Mouse (Mus musculus) lung, embryonic 15.5 days (tissue): ENCODE measurements around the gene Slc22a23. TPM values are rescaled to one million over a fixed set of nuclear protein-coding genes. Genes with fewer than 3 reads are reported as not detected.

ENCODE experiments used
- ATAC-seq: fragments of 200-750 bp; cut with Nextera tagmentation; 2 replicates; pipeline ENCODE4 v1.8.0; 2017; ENCODE audit warnings: moderate number of reproducible peaks, borderline replicate concordance; ENCODE audit not compliant: low FRiP score, low TSS enrichment; ENCODE audit errors: extremely low read depth
- H3K27ac ChIP-seq: fragments of 300-500 bp; sonication (generic); 2 replicates; pipeline ENCODE4 v1.5.1; 2015; ENCODE audit warnings: moderate library complexity, mild to moderate bottlenecking, inconsistent platforms
- H3K27me3 ChIP-seq: fragments of 300-500 bp; sonication (generic); 2 replicates; pipeline ENCODE4 v1.6.1; 2015; ENCODE audit warnings: inconsistent platforms
- H3K36me3 ChIP-seq: fragments of 300-500 bp; sonication (generic); 2 replicates; pipeline ENCODE4 v1.6.1; 2015; ENCODE audit warnings: inconsistent platforms
- H3K4me1 ChIP-seq: fragments of 300-500 bp; sonication (generic); 2 replicates; pipeline ENCODE4 v1.6.1; 2015; ENCODE audit warnings: inconsistent platforms
- H3K4me2 ChIP-seq: fragments of 300-500 bp; sonication (generic); 2 replicates; pipeline ENCODE4 v1.6.1; 2015; ENCODE audit warnings: inconsistent platforms, mild to moderate bottlenecking, moderate library complexity
- H3K4me3 ChIP-seq: fragments of 300-500 bp; sonication (generic); 2 replicates; pipeline ENCODE4 v1.5.1; 2015; ENCODE audit warnings: mild to moderate bottlenecking, inconsistent platforms
- H3K9ac ChIP-seq: fragments of 300-500 bp; sonication (generic); 2 replicates; pipeline ENCODE4 v1.6.1; 2015; ENCODE audit warnings: inconsistent platforms
- H3K9me3 ChIP-seq: fragments of 300-500 bp; sonication (generic); 2 replicates; pipeline ENCODE4 v1.6.1; 2016; ENCODE audit warnings: inconsistent platforms
- WGBS: fragments of 180-500 bp; shearing (Covaris S2); methylation state at CpG from one replicate; pipeline ENCODE4 v1.1.7; 2015; 5-methylcytosine and 5-hydroxymethylcytosine counted together
- polyA plus RNA-seq: library from polyadenylated mRNA; unstranded; fragments of >200 nt; fragmentation: Nextera tagmentation; extraction: Ambion mirVana; gene quantifications from 2 replicates; pipeline ENCODE4 v1.2.1, GENCODE M21; 2015

The Slc22a23 gene
- polyA plus RNA-seq, 1 experiment from 2014 or later = 4.1 TPM

- peaks cover 17% of the 10 kb centered on the region; the same call in 1 of the 2 replicates for H3K4me1 ChIP-seq
- ATAC-seq = peak; percentile 39; the same call in 1 of the 2 replicates
Observed at GRCm38 (mm10) chr13:34294212-34294611, 50.8 kb downstream of the Slc22a23 start.

DNA sequence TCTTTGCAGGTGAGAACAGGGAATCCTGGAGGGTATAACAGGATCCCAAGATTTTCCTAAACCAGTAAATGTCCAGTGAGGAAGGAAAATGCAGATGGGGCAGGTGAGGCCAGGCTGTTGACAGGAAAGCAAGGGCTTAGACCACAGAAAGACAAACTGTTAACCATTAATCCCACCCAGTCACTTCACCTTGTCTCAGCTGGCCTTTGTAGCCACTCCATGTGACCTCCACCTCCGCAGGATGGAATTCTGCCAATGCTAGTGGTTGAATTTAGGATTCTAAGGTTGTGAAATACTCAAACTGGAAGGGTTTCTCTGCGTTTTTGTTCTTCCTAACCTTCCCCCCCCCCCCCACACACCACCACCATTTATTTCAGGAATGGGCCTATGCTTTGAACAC lies 52.9 kb downstream of the Slc22a23 start:
- H3K27me3 ChIP-seq = no peaks in the 10 kb centered on the region
- H3K9me3 ChIP-seq = no peaks in the 10 kb centered on the region
- no peak for ATAC-seq
- H3K27ac ChIP-seq = no peak overlapping the region
- no peak overlapping the region for H3K4me2 ChIP-seq
- no peak overlapping the region for H3K9ac ChIP-seq
- no peaks in the 10 kb centered on the region for H3K36me3 ChIP-seq
- H3K4me1 ChIP-seq = 0 out of 2 replicates have a peak, but pooled peaks cover 22% of the 10 kb centered on the region
- WGBS = 47% methylated on average over 2 of the region's 2 CpGs
- H3K4me3 ChIP-seq = no peak overlapping the region

More at GRCm38 (mm10) chr13:34294212-34294611, 50.8 kb downstream of the Slc22a23 start:
- Histone ChIP-seq H3K36me3 (no peaks in the 10 kb centered on the region), H3K9me3 (no peaks in the 10 kb centered on the region), H3K27me3 (no peaks in the 10 kb centered on the region), H3K4me2 (no peak overlapping the region), H3K4me3 (no peak overlapping the region), H3K9ac (no peak overlapping the region), H3K27ac (0 out of 2 replicates have a peak overlapping the region, but pooled peaks have one; percentile 29)
- WGBS = 56% methylated on average over 4 of the region's 4 CpGs

- Histone ChIP-seq H3K4me2 (no peak overlapping the region), H3K9ac (no peak overlapping the region), H3K4me3 (no peak overlapping the region), H3K9me3 (no peaks in the 10 kb centered on the region), H3K36me3 (no peaks in the 10 kb centered on the region), H3K4me1 (0 out of 2 replicates have a peak, but pooled peaks cover 22% of the 10 kb centered on the region), H3K27ac (0 out of 2 replicates have a peak overlapping the region, but pooled peaks have one; percentile 10), H3K27me3 (no peaks in the 10 kb centered on the region)
- WGBS = 64% methylated on average over 1 of the region's 1 CpGs
- ATAC-seq = no peak
Observed at GRCm38 (mm10) chr13:34290346-34290745, 54.6 kb downstream of the Slc22a23 start.

GRCm38 (mm10) chr13:34289567-34289966 lies 55.4 kb downstream of the Slc22a23 start:
- no peak overlapping the region for H3K27ac ChIP-seq
- H3K4me1 ChIP-seq = 0 out of 2 replicates have a peak, but pooled peaks cover 22% of the 10 kb centered on the region
- no peaks in the 10 kb centered on the region for H3K27me3 ChIP-seq
- no peak for ATAC-seq
- H3K9ac ChIP-seq = no peak overlapping the region
- H3K4me2 ChIP-seq = no peak overlapping the region
- no peak overlapping the region for H3K4me3 ChIP-seq
- H3K9me3 ChIP-seq = no peaks in the 10 kb centered on the region
- H3K36me3 ChIP-seq = no peaks in the 10 kb centered on the region
- WGBS = 72% methylated on average over 2 of the region's 2 CpGs

DNA sequence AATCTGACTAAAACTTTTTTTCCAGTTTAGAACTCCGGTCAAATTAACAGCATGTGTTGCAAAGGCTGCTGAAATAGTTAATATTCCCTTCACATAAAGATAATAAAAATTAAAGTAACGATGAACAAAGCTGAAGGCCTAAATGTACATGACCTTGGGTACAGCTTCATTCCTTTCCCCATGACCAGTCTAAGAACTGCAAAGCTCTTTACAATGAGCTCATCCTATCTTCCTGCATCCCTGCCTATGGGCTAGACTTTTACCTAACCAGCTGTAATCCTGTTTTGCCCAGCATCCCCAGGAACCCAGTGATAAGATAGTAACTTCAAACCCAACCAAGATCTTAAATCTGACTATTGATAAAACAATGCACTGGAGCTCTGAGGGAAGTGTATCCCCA lies 56.9 kb downstream of the Slc22a23 start:
- H3K4me2 ChIP-seq = no peak overlapping the region
- no peaks in the 10 kb centered on the region for H3K9me3 ChIP-seq
- no peak overlapping the region for H3K27ac ChIP-seq
- 0 out of 2 replicates have a peak, but pooled peaks cover 16% of the 10 kb centered on the region for H3K4me1 ChIP-seq
- H3K36me3 ChIP-seq = no peaks in the 10 kb centered on the region
- no peak overlapping the region for H3K9ac ChIP-seq
- no peaks in the 10 kb centered on the region for H3K27me3 ChIP-seq
- WGBS = 63% methylated on average over 2 of the region's 2 CpGs
- no peak for ATAC-seq
- no peak overlapping the region for H3K4me3 ChIP-seq

GRCm38 (mm10) chr13:34287601-34288083 lies 57.3 kb downstream of the Slc22a23 start:
- WGBS = 20% methylated on average over 9 of the region's 9 CpGs
- H3K4me2 ChIP-seq = no peak overlapping the region

GRCm38 (mm10) chr13:34281360-34281759 lies 63.6 kb downstream of the Slc22a23 start:
- Histone ChIP-seq H3K27ac (no peak overlapping the region), H3K36me3 (no peaks in the 10 kb centered on the region), H3K4me3 (no peak overlapping the region), H3K9ac (no peak overlapping the region), H3K4me2 (no peak overlapping the region), H3K9me3 (no peaks in the 10 kb centered on the region), H3K4me1 (peaks cover 17% of the 10 kb centered on the region), H3K27me3 (no peaks in the 10 kb centered on the region)
- 87% methylated on average over 6 of the region's 6 CpGs for WGBS
- ATAC-seq = no peak

More at GRCm38 (mm10) chr13:34287601-34288083, 57.3 kb downstream of the Slc22a23 start:
- no peaks in the 10 kb centered on the region for H3K36me3 ChIP-seq
- H3K27me3 ChIP-seq = no peaks in the 10 kb centered on the region
- H3K4me3 ChIP-seq = no peak overlapping the region
- H3K9ac ChIP-seq = no peak overlapping the region
- H3K27ac ChIP-seq = peak overlapping the region; percentile 67
- 0 out of 2 replicates have a peak, but pooled peaks cover 16% of the 10 kb centered on the region for H3K4me1 ChIP-seq
- no peaks in the 10 kb centered on the region for H3K9me3 ChIP-seq
- no peak for ATAC-seq

GRCm38 (mm10) chr13:34278759-34279270 lies 66.2 kb downstream of the Slc22a23 start:
- Histone ChIP-seq H3K4me2 (no peak overlapping the region), H3K27me3 (no peaks in the 10 kb centered on the region), H3K9ac (no peak overlapping the region), H3K4me3 (no peak overlapping the region), H3K4me1 (peaks cover 17% of the 10 kb centered on the region), H3K27ac (peak overlapping the region; percentile 61), H3K36me3 (no peaks in the 10 kb centered on the region), H3K9me3 (no peaks in the 10 kb centered on the region)
- no peak for ATAC-seq
- WGBS = 63% methylated on average over 5 of the region's 5 CpGs

DNA sequence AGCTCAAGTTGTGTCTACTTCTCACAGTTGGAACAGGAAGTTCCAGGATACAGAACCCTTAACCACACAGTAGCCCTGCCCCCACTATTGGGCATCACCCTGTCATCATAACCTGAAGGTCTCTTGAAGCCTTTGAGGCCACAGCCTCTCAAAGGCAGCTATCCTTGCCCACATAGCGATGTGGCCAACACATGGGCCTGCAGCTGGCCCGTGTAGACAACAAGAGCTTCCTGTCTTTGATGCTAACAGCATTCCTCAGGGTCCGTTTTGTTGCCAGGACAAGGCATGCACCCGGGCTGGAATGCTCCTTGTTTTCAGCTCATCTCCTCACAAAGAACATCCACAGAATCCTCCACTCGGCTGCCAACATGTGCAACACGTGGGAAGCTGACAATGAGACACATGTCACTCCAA lies 66.7 kb downstream of the Slc22a23 start:
- Histone ChIP-seq H3K4me3 (no peak overlapping the region), H3K9me3 (no peaks in the 10 kb centered on the region), H3K4me1 (peaks cover 17% of the 10 kb centered on the region), H3K27ac (0 out of 2 replicates have a peak overlapping the region, but pooled peaks have one; percentile 37), H3K36me3 (no peaks in the 10 kb centered on the region), H3K9ac (no peak overlapping the region), H3K27me3 (no peaks in the 10 kb centered on the region), H3K4me2 (no peak overlapping the region)
- 32% methylated on average over 6 of the region's 6 CpGs for WGBS
- no peak for ATAC-seq

GRCm38 (mm10) chr13:34277611-34278010 lies 67.4 kb downstream of the Slc22a23 start:
- Histone ChIP-seq H3K27me3 (no peaks in the 10 kb centered on the region), H3K4me1 (peaks cover 20% of the 10 kb centered on the region), H3K9ac (no peak overlapping the region), H3K9me3 (no peaks in the 10 kb centered on the region), H3K4me3 (no peak overlapping the region), H3K27ac (no peak overlapping the region), H3K36me3 (no peaks in the 10 kb centered on the region), H3K4me2 (no peak overlapping the region)
- ATAC-seq = no peak
- WGBS = 73% methylated on average over 2 of the region's 2 CpGs

- no peak overlapping the region for H3K4me3 ChIP-seq
- 61% methylated on average over 3 of the region's 3 CpGs for WGBS
- no peak overlapping the region for H3K9ac ChIP-seq
- no peak for ATAC-seq
- H3K27me3 ChIP-seq = no peaks in the 10 kb centered on the region
- no peak overlapping the region for H3K27ac ChIP-seq
- no peak overlapping the region for H3K4me2 ChIP-seq
- H3K9me3 ChIP-seq = no peaks in the 10 kb centered on the region
- peaks cover 26% of the 10 kb centered on the region for H3K4me1 ChIP-seq
- H3K36me3 ChIP-seq = no peaks in the 10 kb centered on the region
Observed at GRCm38 (mm10) chr13:34277001-34277400, 68.0 kb downstream of the Slc22a23 start.

- H3K9ac ChIP-seq = no peak overlapping the region
- 68% methylated on average over 1 of the region's 1 CpGs for WGBS
- peaks cover 35% of the 10 kb centered on the region for H3K4me1 ChIP-seq
- H3K27me3 ChIP-seq = no peaks in the 10 kb centered on the region
- H3K9me3 ChIP-seq = no peaks in the 10 kb centered on the region
- H3K4me2 ChIP-seq = no peak overlapping the region
- H3K27ac ChIP-seq = no peak overlapping the region
- no peak for ATAC-seq
- H3K36me3 ChIP-seq = no peaks in the 10 kb centered on the region
- H3K4me3 ChIP-seq = no peak overlapping the region
Observed at GRCm38 (mm10) chr13:34274890-34275289, 70.1 kb downstream of the Slc22a23 start.
